Mouse (Mus musculus) spleen, adult 2 months (tissue): Measurements from ENCODE around the gene Gm9376.

Source experiments
- CTCF ChIP-seq: fragments of 200-500 bp; IDR thresholded peaks from 2 replicates; pipeline ENCODE4 v1.5.1; 2011; ENCODE audit warnings: mild to moderate bottlenecking, inconsistent platforms; ENCODE audit not compliant: insufficient read depth, insufficient read length, insufficient replicate concordance; ENCODE audit errors: extremely low read depth
- POLR2A ChIP-seq: fragments of 200-500 bp; IDR thresholded peaks from 2 replicates; pipeline ENCODE4 v1.6.1; 2011; ENCODE audit warnings: low read depth, low read length, inconsistent platforms

DNA sequence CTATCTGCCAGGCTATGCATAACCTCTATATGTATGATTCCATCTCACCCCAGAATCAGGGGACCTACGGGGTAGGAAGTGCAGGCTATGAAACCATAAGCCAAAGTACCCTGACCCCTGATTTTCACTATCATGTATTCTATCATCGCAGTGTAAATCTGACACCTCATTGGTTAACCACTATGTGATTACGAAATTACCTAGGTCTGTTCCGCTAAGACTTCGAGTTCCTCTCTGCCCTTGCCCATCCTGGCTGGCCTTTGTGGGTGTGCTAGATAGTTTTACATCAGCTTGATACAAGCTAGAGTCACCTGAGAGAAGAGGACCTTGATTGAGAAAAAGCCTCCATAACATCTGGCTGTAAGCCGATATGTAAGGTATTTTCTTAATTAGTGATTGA, 23.2 kb downstream of the Gm9376 start:
- TF ChIP-seq CTCF (no peak), POLR2A (no peak)
